Mouse (Mus musculus): Measurements from ENCODE around the gene Opcml.

DNA sequence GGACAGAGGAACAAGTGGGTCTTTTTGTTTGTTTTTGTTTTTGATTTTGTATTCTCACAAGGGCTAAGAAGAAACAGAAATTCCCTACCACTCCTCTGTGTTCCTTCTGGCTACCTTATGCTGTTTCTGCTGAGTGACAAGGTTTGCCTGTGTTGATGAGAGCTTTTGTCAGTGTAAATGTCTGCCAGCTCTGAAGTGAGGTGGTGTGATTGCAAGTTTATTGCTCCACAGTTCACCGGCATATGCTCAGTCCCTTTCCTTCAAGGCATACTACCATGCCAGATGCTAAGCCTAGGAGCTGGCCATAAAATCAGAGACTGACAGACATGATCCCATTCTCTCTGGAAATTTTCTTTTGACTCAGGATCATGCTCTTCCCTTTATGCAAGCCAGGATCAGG is 1178.9 kb downstream of the Opcml start:
- TF ChIP-seq POLR2A (IDR thresholded peaks at IDR 0.05; ENCODE audit: low read depth, low read length) = no peak
- TF ChIP-seq CTCF (IDR thresholded peaks at IDR 0.05; ENCODE audit: borderline replicate concordance, insufficient read depth, low read length) = no peak

Data from embryonic fibroblast, embryonic 13.5 days (primary cell).